ENCODE assay signal across 21 mouse cellular contexts in genomic region chr3:36537701-36538470, GRCm38 (mm10). TPM values are rescaled to one million over a fixed set of nuclear protein-coding genes. Genes with fewer than 3 reads are reported as not detected.
"Had no signal": no experiment of that assay in that cellular context is flagged by ENCODE, and none has a peak within 500 bp of the region (broad histone marks: within the 10 kb centered on the region; RNA-seq: fewer than 3 reads in every experiment).

No protein-coding gene starts in this region.

- H3K9me3 ChIP-seq: limb, embryonic 12.5 days; liver, embryonic 13.5 days; lung, embryonic 15.5 days; megakaryocyte, embryonic 14.5 days; midbrain, embryonic 15.5 days; neural tube, embryonic 13.5 days; stomach, embryonic 15.5 days had no signal

- H3K27me3 ChIP-seq: lung, embryonic 15.5 days; neural tube, embryonic 13.5 days; stomach, embryonic 15.5 days had no signal

- ATAC-seq: liver, postnatal 0 days; midbrain, embryonic 15.5 days had no signal

- H3K4me3 ChIP-seq: limb, embryonic 12.5 days; liver, embryonic 13.5 days; lung, embryonic 15.5 days; megakaryocyte, embryonic 14.5 days; midbrain, embryonic 15.5 days; neural tube, embryonic 13.5 days; stomach, embryonic 15.5 days had no signal

- H3K4me2 ChIP-seq: limb, embryonic 12.5 days; liver, embryonic 13.5 days; lung, embryonic 15.5 days; midbrain, embryonic 11.5 days; midbrain, embryonic 15.5 days; neural tube, embryonic 13.5 days; stomach, embryonic 15.5 days had no signal

- H3K27ac ChIP-seq: limb, embryonic 12.5 days; liver, embryonic 13.5 days; lung, embryonic 15.5 days; macrophage; midbrain, embryonic 15.5 days; neural tube, embryonic 13.5 days; stomach, embryonic 15.5 days had no signal

- DNase-seq: kidney, adult 8-10 months; kidney, postnatal 36 days; layer of hippocampus, adult 9-11 months; liver; liver, embryonic 13.5 days; liver, postnatal 0 days; lung, postnatal 14 days; retina, postnatal 1 day; right cerebral cortex, postnatal 4 days; thymus, adult 2 months; thymus, postnatal 25 days had no signal

- H3K9ac ChIP-seq: limb, embryonic 12.5 days; liver, embryonic 13.5 days; liver, postnatal 0 days; lung, embryonic 15.5 days; midbrain, embryonic 15.5 days; neural tube, embryonic 13.5 days; stomach, embryonic 15.5 days had no signal

- H3K36me3 ChIP-seq: limb, embryonic 12.5 days; liver, embryonic 13.5 days; lung, embryonic 15.5 days; midbrain, embryonic 15.5 days; neural tube, embryonic 13.5 days; stomach, embryonic 15.5 days had no signal

RNA-seq across cellular contexts. Expression of gene Gm11549, which starts 16.3 kb away (rescaled TPM):
- total RNA-seq: monocyte, adult 5-6 weeks had no signal
- polyA plus RNA-seq: kidney, embryonic 16.5 days; liver, embryonic 13.5 days; liver, postnatal 0 days; macrophage had no signal
